Mouse (Mus musculus) heart, adult 2 months (tissue): ENCODE results near the gene Filip1l. TPM values are rescaled to one million over a fixed set of nuclear protein-coding genes. Genes with fewer than 3 reads are reported as not detected.

Source experiments
- DNase-seq, 2 experiments: peaks; one replicate each; pipeline ENCODE4 v3.0.0; 2021
- H3K27ac ChIP-seq: fragments of 200-600 bp; 2 replicates; pipeline ENCODE4 v1.8.1; 2022
- H3K27me3 ChIP-seq: fragments of 200-500 bp; 2 replicates; pipeline ENCODE4 v1.6.1; 2012; ENCODE audit warnings: mild to moderate bottlenecking, low read length, inconsistent platforms, mixed read lengths; ENCODE audit not compliant: control insufficient read depth, insufficient read depth
- H3K36me3 ChIP-seq: fragments of 200-500 bp; 2 replicates; pipeline ENCODE4 v1.6.1; 2012; ENCODE audit warnings: low read length, inconsistent platforms; ENCODE audit not compliant: control insufficient read depth, insufficient read depth
- H3K4me1 ChIP-seq: fragments of 200-500 bp; 2 replicates; pipeline ENCODE4 v1.6.1; 2011; ENCODE audit warnings: low read length; ENCODE audit not compliant: control insufficient read depth, insufficient read depth
- H3K4me3 ChIP-seq: fragments of 200-600 bp; 2 replicates; pipeline ENCODE4 v1.8.1; 2022
- H3K79me2 ChIP-seq: fragments of 200-500 bp; replicated peaks from 2 replicates; pipeline ENCODE4 v1.6.1; 2012; ENCODE audit warnings: mild to moderate bottlenecking, inconsistent platforms, low read length, moderate library complexity, mixed read lengths; ENCODE audit not compliant: control insufficient read depth, insufficient read depth
- H3K9ac ChIP-seq: fragments of 200-500 bp; 2 replicates; pipeline ENCODE4 v1.6.1; 2012; ENCODE audit warnings: low read depth, mild to moderate bottlenecking, control low read depth, inconsistent platforms, low read length, mixed read lengths
- CTCF ChIP-seq: fragments of 200-600 bp; IDR thresholded peaks from 2 replicates; pipeline ENCODE4 v1.8.1; 2022; ENCODE audit warnings: antibody characterized with exemption, mild to moderate bottlenecking, moderate library complexity
- EP300 ChIP-seq: fragments of 200-500 bp; IDR thresholded peaks from 2 replicates; pipeline ENCODE4 v1.6.1; 2011; ENCODE audit warnings: low read depth, low read length, control low read depth; ENCODE audit not compliant: insufficient read depth
- POLR2A ChIP-seq: fragments of 200-500 bp; IDR thresholded peaks from 2 replicates; pipeline ENCODE4 v1.6.1; 2011; ENCODE audit warnings: mild to moderate bottlenecking, low read depth, low read length, control low read depth; ENCODE audit not compliant: insufficient read depth
- WGBS: fragments of 180-500 bp; shearing (Covaris S2); methylation state at CpG from one replicate; pipeline ENCODE4 v1.1.7; 2018; 5-methylcytosine and 5-hydroxymethylcytosine counted together
- intact Hi-C: fragments of 180-260 bp; cut with DNase I; formaldehyde crosslinking; loops from one replicate; pipeline ENCODE4 v1.15.1; 2025
- polyA plus RNA-seq: library from polyadenylated mRNA; depleted of rRNA; stranded (reverse); fragments of >200 nt; gene quantifications from 2 replicates; pipeline ENCODE4 v1.2.3, GENCODE M21; 2012
- total RNA-seq, 2 experiments: library from RNA; stranded (reverse); gene quantifications; 2 replicates each; pipeline ENCODE4 v1.2.3; 2021

The Filip1l gene
- total and polyA plus RNA-seq, 3 experiments = 9.2 to 36.3 (median 35.0) TPM

GRCm38 (mm10) chr16:57580041-57580440 is 227.1 kb downstream of the Filip1l start:
- 39% methylated on average over 7 of the region's 7 CpGs for WGBS
- no peak for DNase-seq
- H3K36me3 ChIP-seq = peaks cover 27% of the 10 kb centered on the region
- TF ChIP-seq EP300 = no peak
- H3K27me3 ChIP-seq = no peaks in the 10 kb centered on the region
- H3K4me1 ChIP-seq = peaks cover 10% of the 10 kb centered on the region
- H3K4me3 ChIP-seq = no peak overlapping the region
- intact Hi-C loops = no loop called here
- no peak overlapping the region for H3K9ac ChIP-seq
- no peaks in the 10 kb centered on the region for H3K79me2 ChIP-seq
- peak overlapping the region; percentile 57 for H3K27ac ChIP-seq

- peak overlapping the region; percentile 56 for H3K27ac ChIP-seq
- H3K27me3 ChIP-seq = no peaks in the 10 kb centered on the region
- WGBS = 34% methylated on average over 2 of the region's 2 CpGs
- peaks cover 27% of the 10 kb centered on the region for H3K36me3 ChIP-seq
- no peak overlapping the region for H3K9ac ChIP-seq
- no peak for DNase-seq
- TF ChIP-seq CTCF (no peak), POLR2A (0 out of 2 replicates have a peak, but pooled peaks have one; percentile 11), EP300 (peak; percentile 84)
- no peak overlapping the region for H3K4me3 ChIP-seq
- no peaks in the 10 kb centered on the region for H3K79me2 ChIP-seq
- peaks cover 11% of the 10 kb centered on the region for H3K4me1 ChIP-seq
- intact Hi-C loops = no loop called here
These were observed 229.1 kb downstream of the Filip1l start for GRCm38 (mm10) chr16:57582008-57582407.

GRCm38 (mm10) chr16:57585201-57585600 is 232.3 kb downstream of the Filip1l start:
- no peak overlapping the region for H3K9ac ChIP-seq
- TF ChIP-seq EP300 (no peak), POLR2A (no peak), CTCF (no peak)
- DNase-seq = no peak
- peaks cover 14% of the 10 kb centered on the region for H3K36me3 ChIP-seq
- intact Hi-C loops = no loop called here
- H3K27ac ChIP-seq = peak overlapping the region; percentile 8
- H3K4me1 ChIP-seq = peaks cover 11% of the 10 kb centered on the region
- no peaks in the 10 kb centered on the region for H3K27me3 ChIP-seq
- H3K79me2 ChIP-seq = no peaks in the 10 kb centered on the region
- H3K4me3 ChIP-seq = no peak overlapping the region
- 26% methylated on average over 3 of the region's 3 CpGs for WGBS

- no peak overlapping the region for H3K4me3 ChIP-seq
- H3K36me3 ChIP-seq = no peaks in the 10 kb centered on the region
- TF ChIP-seq EP300 (no peak), POLR2A (no peak), CTCF (peak; percentile 94)
- no peaks in the 10 kb centered on the region for H3K4me1 ChIP-seq
- no peak overlapping the region for H3K9ac ChIP-seq
- 41% methylated on average over 7 of the region's 7 CpGs for WGBS
- no peaks in the 10 kb centered on the region for H3K27me3 ChIP-seq
- H3K27ac ChIP-seq = no peak overlapping the region
- no peaks in the 10 kb centered on the region for H3K79me2 ChIP-seq
- intact Hi-C loops = loop anchor here (5.0 kb wide), 1 partner anchor 351 kb away; no protein-coding TSS in a partner anchor
- no peak for DNase-seq
These were observed 240.7 kb downstream of the Filip1l start for GRCm38 (mm10) chr16:57593422-57594157.

GRCm38 (mm10) chr16:57597295-57597957 is 244.5 kb downstream of the Filip1l start:
- H3K27ac ChIP-seq = no peak overlapping the region
- TF ChIP-seq EP300 (no peak), CTCF (no peak), POLR2A (no peak)
- H3K79me2 ChIP-seq = no peaks in the 10 kb centered on the region
- DNase-seq = no peak
- no peaks in the 10 kb centered on the region for H3K4me1 ChIP-seq
- no peak overlapping the region for H3K4me3 ChIP-seq
- intact Hi-C loops = no loop called here
- no peaks in the 10 kb centered on the region for H3K27me3 ChIP-seq
- H3K36me3 ChIP-seq = no peaks in the 10 kb centered on the region
- no peak overlapping the region for H3K9ac ChIP-seq
- WGBS = 90% methylated on average over 4 of the region's 4 CpGs

GRCm38 (mm10) chr16:57601031-57601430 is 248.1 kb downstream of the Filip1l start:
- TF ChIP-seq CTCF (no peak), POLR2A (no peak), EP300 (no peak)
- intact Hi-C loops = loop anchor here (10.0 kb wide), 2 partner anchors 476 to 804 kb away; partner anchors contain the start of genes Dcbld2 and Tomm70a
- Histone ChIP-seq H3K36me3 (no peaks in the 10 kb centered on the region), H3K4me1 (no peaks in the 10 kb centered on the region), H3K79me2 (no peaks in the 10 kb centered on the region), H3K27ac (no peak overlapping the region), H3K27me3 (no peaks in the 10 kb centered on the region), H3K9ac (no peak overlapping the region), H3K4me3 (no peak overlapping the region)
- DNase-seq = no peak
